Mouse (Mus musculus) liver, embryonic 13.5 days (tissue): ENCODE results near the gene Bhmt. TPM values are rescaled to one million over a fixed set of nuclear protein-coding genes. Genes with fewer than 3 reads are reported as not detected.

ENCODE experiments used
- ATAC-seq: fragments of 200-750 bp; cut with Nextera tagmentation; 2 replicates; pipeline ENCODE4 v1.8.0; 2017; ENCODE audit warnings: low read depth, mild to moderate bottlenecking, moderate number of reproducible peaks, moderate library complexity
- DNase-seq: peaks from one replicate; pipeline ENCODE4 v3.0.0; 2022
- H3K27ac ChIP-seq: fragments of 300-500 bp; sonication (generic); 2 replicates; pipeline ENCODE4 v1.5.1; 2015; ENCODE audit warnings: moderate library complexity, mild to moderate bottlenecking, inconsistent platforms
- H3K27me3 ChIP-seq: fragments of 300-500 bp; sonication (generic); 2 replicates; pipeline ENCODE4 v1.6.1; 2015; ENCODE audit warnings: mild to moderate bottlenecking, inconsistent platforms
- H3K36me3 ChIP-seq: fragments of 300-500 bp; sonication (generic); 2 replicates; pipeline ENCODE4 v1.6.1; 2015; ENCODE audit warnings: mild to moderate bottlenecking, inconsistent platforms
- H3K4me1 ChIP-seq: fragments of 300-500 bp; sonication (generic); replicated peaks from 2 replicates; pipeline ENCODE4 v1.6.1; 2015; ENCODE audit warnings: inconsistent platforms
- H3K4me2 ChIP-seq: fragments of 300-500 bp; sonication (generic); 2 replicates; pipeline ENCODE4 v1.6.1; 2015; ENCODE audit warnings: inconsistent platforms, mild to moderate bottlenecking, moderate library complexity
- H3K4me3 ChIP-seq: fragments of 300-500 bp; sonication (generic); replicated peaks from 2 replicates; pipeline ENCODE4 v1.5.1; 2015; ENCODE audit warnings: mild to moderate bottlenecking, inconsistent platforms
- H3K9ac ChIP-seq: fragments of 300-500 bp; sonication (generic); 2 replicates; pipeline ENCODE4 v1.6.1; 2015; ENCODE audit warnings: mild to moderate bottlenecking, inconsistent platforms
- H3K9me3 ChIP-seq: fragments of 300-500 bp; sonication (generic); replicated peaks from 2 replicates; pipeline ENCODE4 v1.6.1; 2016; ENCODE audit warnings: inconsistent platforms
- WGBS: fragments of 180-500 bp; shearing (Covaris S2); methylation state at CpG from one replicate; pipeline ENCODE4 v1.1.7; 2015; ENCODE audit not compliant: insufficient replicate concordance; 5-methylcytosine and 5-hydroxymethylcytosine counted together
- polyA plus RNA-seq: library from polyadenylated mRNA; unstranded; fragments of >200 nt; fragmentation: Nextera tagmentation; extraction: Ambion mirVana; gene quantifications from 2 replicates; pipeline ENCODE4 v1.2.1, GENCODE M21; 2015

The Bhmt gene
- polyA plus RNA-seq, 1 experiment from 2014 or later, result 42.8 TPM

DNA sequence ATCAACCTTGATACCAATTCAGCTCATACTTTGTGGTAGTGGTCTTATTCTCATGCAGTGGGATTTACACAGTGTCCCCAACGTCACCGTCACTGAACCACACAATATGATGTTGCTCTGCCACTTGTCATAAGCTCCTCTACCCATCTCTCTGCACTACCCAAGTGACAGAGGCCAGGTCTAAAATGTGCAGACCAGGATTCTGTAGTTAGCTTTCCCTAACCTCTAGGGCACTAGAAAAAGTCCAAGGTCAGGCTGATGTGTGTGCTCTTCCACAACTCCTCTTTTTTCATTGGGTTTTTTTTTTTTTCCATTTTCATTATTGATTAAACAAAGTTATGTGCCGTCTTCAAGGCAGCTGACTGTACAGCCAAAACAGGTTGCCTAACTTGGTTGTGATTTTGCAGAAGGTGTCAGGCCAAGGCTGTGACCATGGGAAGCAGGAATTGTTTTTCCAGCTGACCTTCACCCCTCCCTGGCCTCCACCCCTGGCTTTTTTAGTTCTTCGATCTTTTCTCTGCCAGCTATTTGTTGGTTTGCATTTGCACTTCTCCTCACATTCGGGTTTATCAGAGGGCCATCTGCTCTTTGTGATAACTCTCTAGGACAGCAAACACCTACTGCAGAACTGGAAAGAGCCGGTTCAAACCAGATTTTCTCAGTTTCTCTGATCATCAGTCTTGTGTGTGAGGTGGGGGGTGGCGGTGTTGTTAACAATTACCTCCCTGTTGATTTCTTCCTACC is 10.8 kb upstream of the Bhmt start:
- H3K27me3 ChIP-seq, result no peaks in the 10 kb centered on the region
- no peak for DNase-seq
- 54% methylated on average over 7 of the region's 7 CpGs for WGBS
- no peaks in the 10 kb centered on the region for H3K9me3 ChIP-seq
- no peak overlapping the region for H3K9ac ChIP-seq
- H3K4me1 ChIP-seq, result no peaks in the 10 kb centered on the region
- no peak overlapping the region for H3K4me2 ChIP-seq
- H3K4me3 ChIP-seq, result no peak overlapping the region
- H3K27ac ChIP-seq, result peak overlapping the region; percentile 75
- peak; percentile 75 for ATAC-seq
- no peaks in the 10 kb centered on the region for H3K36me3 ChIP-seq

DNA sequence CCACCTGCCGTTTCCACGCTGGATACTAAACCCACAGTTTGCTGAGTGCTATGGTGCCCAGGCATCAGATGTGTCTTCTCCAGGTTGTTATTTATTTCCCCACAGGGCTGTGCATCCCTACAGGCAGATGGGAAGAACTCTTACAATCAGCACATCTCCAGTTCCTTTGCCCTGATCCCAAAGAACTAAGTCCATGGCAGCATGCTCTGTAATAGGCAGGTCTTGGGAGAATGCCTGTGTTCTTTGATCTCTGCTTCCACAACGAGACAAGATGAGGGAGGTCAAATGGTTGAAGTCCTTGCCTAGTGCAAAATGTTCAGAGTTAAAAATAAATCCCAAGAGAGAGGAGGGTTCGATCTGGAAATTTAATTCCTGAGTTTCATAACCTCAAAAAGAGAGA is 1.9 kb upstream of the Bhmt start:
- ATAC-seq, result no peak
- H3K36me3 ChIP-seq, result no peaks in the 10 kb centered on the region
- H3K27ac ChIP-seq, result no peak overlapping the region
- no peaks in the 10 kb centered on the region for H3K4me1 ChIP-seq
- WGBS, result 48% methylated on average over 4 of the region's 4 CpGs
- no peak overlapping the region for H3K4me3 ChIP-seq
- no peak for DNase-seq
- H3K9me3 ChIP-seq, result no peaks in the 10 kb centered on the region
- H3K27me3 ChIP-seq, result no peaks in the 10 kb centered on the region
- no peak overlapping the region for H3K9ac ChIP-seq
- H3K4me2 ChIP-seq, result no peak overlapping the region

DNA sequence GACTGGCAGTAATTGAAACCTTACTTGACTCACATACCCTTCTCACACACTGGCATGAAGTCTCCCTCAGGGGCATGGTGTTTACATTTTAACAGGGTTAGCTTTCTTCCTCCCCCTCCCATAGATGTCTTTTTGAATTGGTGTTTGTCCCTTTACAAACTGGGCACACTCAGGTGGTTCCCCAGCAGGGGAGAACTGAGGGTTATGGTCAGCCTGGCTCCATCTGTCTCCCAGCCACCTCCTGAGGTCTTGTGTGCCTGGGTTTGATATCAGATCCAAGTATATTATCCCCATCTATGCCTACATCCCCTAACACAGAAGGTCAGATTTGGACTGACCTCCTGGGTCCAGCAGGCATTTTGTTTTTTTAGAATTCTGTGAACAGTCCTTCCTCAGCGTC is 1.2 kb downstream of the Bhmt start:
- Histone ChIP-seq H3K27ac (peak overlapping the region; percentile 74), H3K4me3 (peak overlapping the region; percentile 26), H3K4me2 (peak overlapping the region; percentile 43), H3K9ac (peak overlapping the region; percentile 28; the same call in 1 of the 2 replicates), H3K4me1 (no peaks in the 10 kb centered on the region), H3K9me3 (no peaks in the 10 kb centered on the region), H3K27me3 (no peaks in the 10 kb centered on the region), H3K36me3 (no peaks in the 10 kb centered on the region)
- ATAC-seq (no peak), DNase-seq (no peak)
- WGBS, result 48% methylated on average over 1 of the region's 1 CpGs

DNA sequence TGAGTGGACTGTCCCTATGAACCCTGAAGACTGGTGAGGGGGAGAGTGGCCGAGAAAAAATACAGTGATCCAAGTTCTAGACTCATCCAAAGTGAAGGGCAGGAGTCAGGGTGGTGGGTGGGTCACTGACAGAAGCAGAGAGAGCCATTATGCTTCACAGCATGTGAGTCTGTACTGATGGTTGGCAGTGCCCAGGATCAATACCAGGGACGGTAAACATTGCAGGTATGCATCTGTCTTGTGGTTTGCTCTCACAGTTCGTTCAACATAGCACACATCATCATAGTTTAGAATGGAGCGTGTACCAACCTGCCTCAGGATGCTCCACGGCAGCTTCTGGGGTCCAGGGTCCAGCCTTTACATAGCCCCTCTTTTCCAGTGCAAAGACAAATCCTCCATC is 4.8 kb downstream of the Bhmt start:
- Histone ChIP-seq H3K9ac (no peak overlapping the region), H3K27ac (no peak overlapping the region), H3K9me3 (no peaks in the 10 kb centered on the region), H3K4me2 (no peak overlapping the region), H3K27me3 (no peaks in the 10 kb centered on the region), H3K4me3 (no peak overlapping the region), H3K36me3 (0 out of 2 replicates have a peak, but pooled peaks cover 3% of the 10 kb centered on the region), H3K4me1 (no peaks in the 10 kb centered on the region)
- WGBS, result 50% methylated on average over 5 of the region's 5 CpGs
- DNase-seq (no peak), ATAC-seq (no peak)

DNA sequence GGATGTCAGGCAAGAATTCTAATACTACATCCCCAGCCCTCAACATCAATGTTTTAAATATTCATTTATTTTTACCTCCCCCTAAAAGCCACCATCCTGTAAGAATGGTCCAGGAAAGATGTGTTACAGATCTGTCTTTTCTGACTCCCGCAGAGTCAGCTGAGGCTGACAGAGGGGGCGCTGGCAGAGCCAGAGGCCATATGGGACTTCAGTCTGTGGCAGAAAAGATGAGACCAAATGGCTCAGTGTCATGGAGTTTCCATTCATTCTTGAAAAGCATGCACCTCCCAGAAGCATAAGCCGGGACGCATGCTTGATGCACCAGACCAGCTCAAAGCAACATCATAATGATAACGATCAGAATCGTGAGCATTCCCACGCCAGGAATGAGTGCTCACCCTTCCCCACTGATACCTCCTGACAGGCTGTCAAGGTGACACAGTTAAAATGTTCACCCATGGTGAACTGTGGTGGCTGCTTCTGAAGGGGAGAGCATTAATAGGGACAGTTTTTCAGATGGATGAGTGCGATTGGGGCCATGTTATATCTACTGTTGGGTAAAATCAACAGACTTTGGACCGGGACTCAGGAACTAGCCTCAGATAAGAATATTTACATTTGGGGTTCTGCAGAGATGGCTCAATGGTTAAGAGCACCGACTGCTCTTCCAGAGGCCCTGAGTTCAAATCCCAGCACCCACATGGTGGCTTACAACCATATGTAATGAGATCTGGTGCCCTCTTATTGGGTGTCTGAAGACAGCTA is 6.6 kb downstream of the Bhmt start:
- H3K4me3 ChIP-seq, result no peak overlapping the region
- no peak overlapping the region for H3K9ac ChIP-seq
- H3K4me2 ChIP-seq, result no peak overlapping the region
- no peak for DNase-seq
- no peak for ATAC-seq
- H3K27me3 ChIP-seq, result no peaks in the 10 kb centered on the region
- H3K27ac ChIP-seq, result no peak overlapping the region
- H3K36me3 ChIP-seq, result 0 out of 2 replicates have a peak, but pooled peaks cover 3% of the 10 kb centered on the region
- no peaks in the 10 kb centered on the region for H3K9me3 ChIP-seq
- no peaks in the 10 kb centered on the region for H3K4me1 ChIP-seq
- 61% methylated on average over 10 of the region's 10 CpGs for WGBS

DNA sequence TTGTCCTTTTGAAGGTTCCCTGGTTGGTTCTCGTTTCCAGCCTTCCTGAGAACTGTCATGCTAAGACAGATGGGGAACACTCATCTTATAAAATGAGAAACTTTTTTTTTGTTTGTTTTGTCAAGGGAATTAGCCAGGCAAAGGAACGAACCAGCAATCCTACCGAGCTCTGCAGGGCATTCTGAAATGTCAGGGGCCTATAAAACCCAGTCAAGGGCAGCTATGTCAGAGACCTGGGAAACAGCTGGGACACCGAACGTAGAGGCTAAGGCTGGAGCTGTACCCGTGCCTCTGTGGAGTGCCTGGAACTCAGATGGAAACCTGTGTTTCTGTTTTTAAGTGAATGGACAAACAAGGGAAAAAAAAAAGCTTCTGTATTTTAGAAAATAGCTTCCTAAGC is 8.9 kb downstream of the Bhmt start:
- H3K27ac ChIP-seq, result no peak overlapping the region
- no peak overlapping the region for H3K4me3 ChIP-seq
- no peaks in the 10 kb centered on the region for H3K27me3 ChIP-seq
- ATAC-seq (no peak), DNase-seq (no peak)
- no peak overlapping the region for H3K9ac ChIP-seq
- 49% methylated on average over 6 of the region's 6 CpGs for WGBS
- no peak overlapping the region for H3K4me2 ChIP-seq
- 0 out of 2 replicates have a peak, but pooled peaks cover 3% of the 10 kb centered on the region for H3K36me3 ChIP-seq
- no peaks in the 10 kb centered on the region for H3K9me3 ChIP-seq
- no peaks in the 10 kb centered on the region for H3K4me1 ChIP-seq

DNA sequence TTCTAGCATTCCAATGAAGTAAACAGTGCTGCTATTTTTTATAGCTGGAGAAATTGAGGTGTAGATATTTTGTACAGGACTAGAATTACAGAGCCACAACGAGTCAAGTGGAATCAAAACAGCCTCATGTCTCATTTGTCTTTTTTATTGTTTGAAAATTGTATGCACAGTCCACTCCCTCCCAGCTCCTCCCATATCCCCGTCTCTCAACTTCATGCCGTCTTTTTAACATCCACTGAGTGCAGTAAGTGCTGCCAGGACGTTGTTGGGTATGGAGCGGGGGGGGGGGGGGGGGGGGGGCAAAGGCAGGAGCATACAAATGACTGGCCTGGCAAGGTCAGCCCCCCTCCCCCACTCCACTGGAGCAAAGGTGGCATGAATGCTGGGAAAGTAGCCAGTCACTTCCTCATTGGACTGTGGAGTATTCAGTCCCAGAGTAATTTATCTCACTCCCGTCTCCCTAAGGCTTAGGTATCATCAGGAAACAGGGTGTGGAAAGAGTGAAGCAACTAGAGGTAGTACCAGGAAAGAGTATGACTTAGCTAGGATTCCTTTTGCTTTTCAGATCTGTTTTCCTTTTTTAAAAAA is 23.3 kb downstream of the Bhmt start:
- ATAC-seq, result no peak
- no peaks in the 10 kb centered on the region for H3K9me3 ChIP-seq
- no peaks in the 10 kb centered on the region for H3K4me1 ChIP-seq
- WGBS, result 45% methylated on average over 4 of the region's 6 CpGs
- H3K4me2 ChIP-seq, result no peak overlapping the region
- H3K9ac ChIP-seq, result no peak overlapping the region
- no peaks in the 10 kb centered on the region for H3K27me3 ChIP-seq
- no peak overlapping the region for H3K27ac ChIP-seq
- H3K4me3 ChIP-seq, result no peak overlapping the region
- DNase-seq, result no peak
- no peaks in the 10 kb centered on the region for H3K36me3 ChIP-seq

DNA sequence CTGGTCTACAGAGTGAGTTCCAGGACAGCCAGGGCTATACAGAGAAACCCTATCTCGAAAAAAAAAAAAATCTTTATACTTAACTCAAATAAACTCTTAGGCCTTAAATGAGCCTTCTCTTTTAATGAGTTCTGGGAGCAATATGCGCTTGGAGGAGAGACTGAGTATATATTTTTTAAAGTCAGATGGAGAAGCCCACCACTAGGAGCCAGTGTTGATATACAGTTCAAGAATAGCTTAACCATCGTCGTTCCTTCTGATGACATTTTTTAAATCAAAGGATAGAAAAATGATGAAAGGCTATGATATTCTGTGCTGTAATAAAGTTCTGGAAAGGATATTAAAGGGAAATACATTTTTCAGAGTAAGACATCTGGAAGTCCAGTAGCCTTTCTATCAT is 24.0 kb downstream of the Bhmt start:
- Histone ChIP-seq H3K27ac (no peak overlapping the region), H3K4me3 (no peak overlapping the region), H3K4me1 (no peaks in the 10 kb centered on the region), H3K9ac (no peak overlapping the region), H3K9me3 (no peaks in the 10 kb centered on the region), H3K27me3 (no peaks in the 10 kb centered on the region), H3K4me2 (no peak overlapping the region), H3K36me3 (no peaks in the 10 kb centered on the region)
- 50% methylated on average over 4 of the region's 4 CpGs for WGBS
- DNase-seq, result no peak
- ATAC-seq, result no peak

DNA sequence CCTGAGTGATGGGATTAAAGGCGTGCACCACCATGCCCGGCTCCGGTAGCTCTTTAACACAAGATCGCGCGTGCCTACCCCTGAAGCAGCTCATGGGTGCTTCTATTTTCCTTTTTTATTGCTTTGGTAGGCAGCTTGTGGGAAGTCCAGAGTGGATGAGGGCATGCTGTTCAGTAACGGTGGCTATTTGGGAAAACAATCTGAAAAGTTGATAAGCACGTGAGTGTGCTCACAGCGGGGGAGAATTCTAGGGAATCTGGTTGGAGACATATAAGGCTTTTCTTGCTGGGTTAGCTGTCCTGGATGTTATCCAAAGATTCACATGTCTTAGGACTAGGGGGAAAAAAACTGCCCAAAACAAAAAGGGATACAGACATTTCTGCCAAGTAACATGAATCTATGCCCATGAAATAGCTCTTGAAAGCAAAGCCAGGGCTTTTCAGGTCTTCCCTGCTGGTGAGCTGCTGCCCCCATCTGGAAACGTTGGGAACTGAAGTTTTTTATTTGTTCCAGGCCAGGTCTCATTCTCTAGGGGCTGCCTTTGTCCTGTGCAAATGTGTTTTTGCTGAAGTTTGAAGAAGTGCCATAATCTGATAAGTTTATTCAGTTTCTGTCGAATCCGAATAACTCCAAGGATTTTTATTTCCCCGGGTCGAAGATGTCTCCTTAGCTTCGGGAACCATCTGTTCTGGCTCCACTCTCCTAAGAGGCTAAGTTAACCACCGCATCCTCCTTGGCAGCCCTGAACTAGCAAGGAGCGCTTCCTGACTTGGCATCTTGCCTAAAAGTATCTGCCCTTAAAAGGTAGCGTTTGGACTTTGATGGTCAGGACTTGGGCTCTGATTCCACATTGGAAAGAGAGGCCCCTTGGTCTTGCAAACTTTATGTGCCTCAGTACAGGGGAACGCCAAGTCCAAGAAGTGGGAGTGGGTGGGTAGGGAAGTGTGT is 24.8 kb downstream of the Bhmt start:
- Histone ChIP-seq H3K27ac (no peak overlapping the region), H3K9me3 (no peaks in the 10 kb centered on the region), H3K27me3 (no peaks in the 10 kb centered on the region), H3K36me3 (no peaks in the 10 kb centered on the region), H3K4me1 (no peaks in the 10 kb centered on the region), H3K4me2 (no peak overlapping the region), H3K4me3 (no peak overlapping the region), H3K9ac (no peak overlapping the region)
- 55% methylated on average over 19 of the region's 19 CpGs for WGBS
- DNase-seq, result peak; percentile 32
- ATAC-seq, result no peak

DNA sequence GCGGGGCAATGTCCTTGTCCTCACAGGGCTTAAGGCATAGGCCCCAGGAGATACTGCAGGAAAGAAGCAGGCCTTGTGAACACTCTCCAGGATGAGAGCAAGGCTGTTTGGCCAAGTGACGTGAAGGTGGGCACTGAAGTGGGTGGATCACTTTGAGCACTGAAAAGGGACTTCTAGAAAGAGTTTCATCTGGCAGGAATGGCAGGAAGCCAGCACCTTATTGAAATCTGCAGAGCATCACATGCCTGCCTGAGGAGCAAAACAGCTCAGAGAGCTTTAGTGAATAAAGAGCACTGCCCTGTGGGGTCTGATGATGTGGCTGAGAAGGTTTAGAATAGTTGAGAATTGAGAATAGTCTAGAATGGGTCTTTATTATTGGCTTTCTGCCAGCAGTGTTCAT is 29.3 kb downstream of the Bhmt start:
- Histone ChIP-seq H3K9me3 (no peaks in the 10 kb centered on the region), H3K4me1 (no peaks in the 10 kb centered on the region), H3K4me2 (no peak overlapping the region), H3K9ac (no peak overlapping the region), H3K4me3 (no peak overlapping the region), H3K36me3 (no peaks in the 10 kb centered on the region), H3K27ac (no peak overlapping the region), H3K27me3 (no peaks in the 10 kb centered on the region)
- 49% methylated on average over 2 of the region's 2 CpGs for WGBS
- DNase-seq (no peak), ATAC-seq (no peak)

DNA sequence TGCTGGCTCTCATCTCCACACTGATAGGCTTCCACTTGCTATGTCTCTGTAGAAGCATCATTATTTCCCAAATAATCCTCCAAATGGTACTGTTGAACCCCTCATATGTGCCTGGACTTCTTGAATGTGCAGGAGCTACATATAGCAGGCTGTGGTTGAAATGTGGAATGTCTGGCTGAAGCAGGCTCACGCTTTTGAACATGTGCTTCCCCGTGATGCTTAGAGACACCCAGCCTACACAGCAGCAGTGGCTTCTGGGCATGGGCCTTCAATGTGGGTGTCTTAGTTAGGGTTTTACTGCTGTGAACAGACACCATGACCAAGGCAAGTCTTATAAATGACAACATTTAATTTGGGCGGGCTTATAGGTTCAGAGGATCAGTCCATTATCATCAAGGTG is 30.1 kb downstream of the Bhmt start:
- Histone ChIP-seq H3K4me3 (no peak overlapping the region), H3K9ac (no peak overlapping the region), H3K9me3 (no peaks in the 10 kb centered on the region), H3K4me2 (no peak overlapping the region), H3K4me1 (no peaks in the 10 kb centered on the region), H3K27ac (no peak overlapping the region), H3K27me3 (no peaks in the 10 kb centered on the region), H3K36me3 (no peaks in the 10 kb centered on the region)
- ATAC-seq (no peak), DNase-seq (no peak)
- 73% methylated on average over 3 of the region's 3 CpGs for WGBS
